Mouse (Mus musculus): ENCODE data around the gene Eid1. TPM values are rescaled to one million over a fixed set of nuclear protein-coding genes. Genes with fewer than 3 reads are reported as not detected.
A peak's percentile ranks its signal among the peaks of the same experiment; 100 is the strongest.

Gene Eid1
- total RNA-seq, 1 experiment from 2014 or later: 66.5 TPM

- ATAC-seq (ENCODE audit: extremely low read depth, insufficient number of reproducible peaks, low FRiP score, poor library complexity, severe bottlenecking): no peak
Measured at GRCm38 (mm10) chr2:125665909-125666308, 7.0 kb upstream of the Eid1 start.

- no peak for ATAC-seq (ENCODE audit: extremely low read depth, insufficient number of reproducible peaks, low FRiP score, poor library complexity, severe bottlenecking)
Measured at GRCm38 (mm10) chr2:125666668-125667067, 6.2 kb upstream of the Eid1 start.

- peak; percentile 78 for ATAC-seq (ENCODE audit: extremely low read depth, insufficient number of reproducible peaks, low FRiP score, poor library complexity, severe bottlenecking)
Measured at GRCm38 (mm10) chr2:125667184-125667583, 5.7 kb upstream of the Eid1 start.

- no peak for ATAC-seq (ENCODE audit: extremely low read depth, insufficient number of reproducible peaks, low FRiP score, poor library complexity, severe bottlenecking)
Measured at GRCm38 (mm10) chr2:125667721-125668120, 5.2 kb upstream of the Eid1 start.

- ATAC-seq (ENCODE audit: extremely low read depth, insufficient number of reproducible peaks, low FRiP score, poor library complexity, severe bottlenecking): peak; percentile 52; the same call in 1 of the 2 replicates
Measured at GRCm38 (mm10) chr2:125670846-125671245, 2.0 kb upstream of the Eid1 start.

- ATAC-seq (ENCODE audit: extremely low read depth, insufficient number of reproducible peaks, low FRiP score, poor library complexity, severe bottlenecking): no peak
Measured at GRCm38 (mm10) chr2:125672568-125672956, 333 bp upstream of the Eid1 start.

- ATAC-seq (ENCODE audit: extremely low read depth, insufficient number of reproducible peaks, low FRiP score, poor library complexity, severe bottlenecking): no peak
Measured at GRCm38 (mm10) chr2:125681811-125682210, 8.9 kb downstream of the Eid1 start.

GRCm38 (mm10) chr2:125683895-125684294 is 11.0 kb downstream of the Eid1 start:
- ATAC-seq (ENCODE audit: extremely low read depth, insufficient number of reproducible peaks, low FRiP score, poor library complexity, severe bottlenecking): peak; percentile 83

GRCm38 (mm10) chr2:125684559-125685440 is 11.9 kb downstream of the Eid1 start:
- ATAC-seq (ENCODE audit: extremely low read depth, insufficient number of reproducible peaks, low FRiP score, poor library complexity, severe bottlenecking): no peak

- ATAC-seq (ENCODE audit: extremely low read depth, insufficient number of reproducible peaks, low FRiP score, poor library complexity, severe bottlenecking): no peak
Measured at GRCm38 (mm10) chr2:125685441-125686150, 12.7 kb downstream of the Eid1 start.

- no peak for ATAC-seq (ENCODE audit: extremely low read depth, insufficient number of reproducible peaks, low FRiP score, poor library complexity, severe bottlenecking)
Measured at GRCm38 (mm10) chr2:125692010-125692409, 19.1 kb downstream of the Eid1 start.

GRCm38 (mm10) chr2:125694798-125695197 is 21.9 kb downstream of the Eid1 start:
- no peak for ATAC-seq (ENCODE audit: extremely low read depth, insufficient number of reproducible peaks, low FRiP score, poor library complexity, severe bottlenecking)

GRCm38 (mm10) chr2:125696219-125696618 is 23.3 kb downstream of the Eid1 start:
- no peak for ATAC-seq (ENCODE audit: extremely low read depth, insufficient number of reproducible peaks, low FRiP score, poor library complexity, severe bottlenecking)

GRCm38 (mm10) chr2:125701606-125702005 is 28.7 kb downstream of the Eid1 start:
- ATAC-seq (ENCODE audit: extremely low read depth, insufficient number of reproducible peaks, low FRiP score, poor library complexity, severe bottlenecking): no peak

GRCm38 (mm10) chr2:125702851-125703250 is 30.0 kb downstream of the Eid1 start:
- ATAC-seq (ENCODE audit: extremely low read depth, insufficient number of reproducible peaks, low FRiP score, poor library complexity, severe bottlenecking): no peak

GRCm38 (mm10) chr2:125704907-125705631 is 32.2 kb downstream of the Eid1 start:
- ATAC-seq (ENCODE audit: extremely low read depth, insufficient number of reproducible peaks, low FRiP score, poor library complexity, severe bottlenecking): no peak

GRCm38 (mm10) chr2:125706510-125706921 is 33.6 kb downstream of the Eid1 start:
- no peak for ATAC-seq (ENCODE audit: extremely low read depth, insufficient number of reproducible peaks, low FRiP score, poor library complexity, severe bottlenecking)

- ATAC-seq (ENCODE audit: extremely low read depth, insufficient number of reproducible peaks, low FRiP score, poor library complexity, severe bottlenecking): no peak
Measured at GRCm38 (mm10) chr2:125716599-125716998, 43.7 kb downstream of the Eid1 start.

GRCm38 (mm10) chr2:125723086-125723407 is 50.2 kb downstream of the Eid1 start:
- ATAC-seq (ENCODE audit: extremely low read depth, insufficient number of reproducible peaks, low FRiP score, poor library complexity, severe bottlenecking): no peak
